Mouse (Mus musculus) liver, embryonic 13.5 days (tissue): ENCODE measurements around the gene Ugt2a1. TPM values are rescaled to one million over a fixed set of nuclear protein-coding genes. Genes with fewer than 3 reads are reported as not detected.
"Not testable (repeated sequence)": the region's sequence is repeated elsewhere in the genome, so short reads cannot be mapped to it uniquely, and the experiment has no call there.

Source experiments
- ATAC-seq: fragments of 200-750 bp; cut with Nextera tagmentation; 2 replicates; pipeline ENCODE4 v1.8.0; 2017; ENCODE audit warnings: low read depth, mild to moderate bottlenecking, moderate number of reproducible peaks, moderate library complexity
- DNase-seq: peaks from one replicate; pipeline ENCODE4 v3.0.0; 2022
- H3K27ac ChIP-seq: fragments of 300-500 bp; sonication (generic); 2 replicates; pipeline ENCODE4 v1.5.1; 2015; ENCODE audit warnings: moderate library complexity, mild to moderate bottlenecking, inconsistent platforms
- H3K27me3 ChIP-seq: fragments of 300-500 bp; sonication (generic); 2 replicates; pipeline ENCODE4 v1.6.1; 2015; ENCODE audit warnings: mild to moderate bottlenecking, inconsistent platforms
- H3K36me3 ChIP-seq: fragments of 300-500 bp; sonication (generic); 2 replicates; pipeline ENCODE4 v1.6.1; 2015; ENCODE audit warnings: mild to moderate bottlenecking, inconsistent platforms
- H3K4me1 ChIP-seq: fragments of 300-500 bp; sonication (generic); replicated peaks from 2 replicates; pipeline ENCODE4 v1.6.1; 2015; ENCODE audit warnings: inconsistent platforms
- H3K4me2 ChIP-seq: fragments of 300-500 bp; sonication (generic); 2 replicates; pipeline ENCODE4 v1.6.1; 2015; ENCODE audit warnings: inconsistent platforms, mild to moderate bottlenecking, moderate library complexity
- H3K4me3 ChIP-seq: fragments of 300-500 bp; sonication (generic); replicated peaks from 2 replicates; pipeline ENCODE4 v1.5.1; 2015; ENCODE audit warnings: mild to moderate bottlenecking, inconsistent platforms
- H3K9ac ChIP-seq: fragments of 300-500 bp; sonication (generic); 2 replicates; pipeline ENCODE4 v1.6.1; 2015; ENCODE audit warnings: mild to moderate bottlenecking, inconsistent platforms
- H3K9me3 ChIP-seq: fragments of 300-500 bp; sonication (generic); replicated peaks from 2 replicates; pipeline ENCODE4 v1.6.1; 2016; ENCODE audit warnings: inconsistent platforms
- WGBS: fragments of 180-500 bp; shearing (Covaris S2); methylation state at CpG from one replicate; pipeline ENCODE4 v1.1.7; 2015; ENCODE audit not compliant: insufficient replicate concordance; 5-methylcytosine and 5-hydroxymethylcytosine counted together
- polyA plus RNA-seq: library from polyadenylated mRNA; unstranded; fragments of >200 nt; fragmentation: Nextera tagmentation; extraction: Ambion mirVana; gene quantifications from 2 replicates; pipeline ENCODE4 v1.2.1, GENCODE M21; 2015

Ugt2a1 gene
- polyA plus RNA-seq, 1 experiment from 2014 or later, result not detected

- ATAC-seq, result no peak
- DNase-seq, result no peak
- H3K9me3 ChIP-seq, result no peaks in the 10 kb centered on the region
These were observed 33.0 kb downstream of the Ugt2a1 start for GRCm38 (mm10) chr5:87457701-87458100.

GRCm38 (mm10) chr5:87456216-87456850, 34.3 kb downstream of the Ugt2a1 start:
- H3K9me3 ChIP-seq, result no peaks in the 10 kb centered on the region
- ATAC-seq (no peak), DNase-seq (no peak)
- H3K27ac ChIP-seq, result no peak overlapping the region
- WGBS, result 72% methylated on average over 3 of the region's 3 CpGs
- H3K4me3 ChIP-seq, result no peak overlapping the region
- no peaks in the 10 kb centered on the region for H3K36me3 ChIP-seq
- no peak overlapping the region for H3K9ac ChIP-seq
- no peaks in the 10 kb centered on the region for H3K4me1 ChIP-seq
- no peaks in the 10 kb centered on the region for H3K27me3 ChIP-seq
- H3K4me2 ChIP-seq, result no peak overlapping the region

More at GRCm38 (mm10) chr5:87457701-87458100, 33.0 kb downstream of the Ugt2a1 start:
- Histone ChIP-seq H3K36me3 (no peaks in the 10 kb centered on the region), H3K4me3 (no peak overlapping the region), H3K4me1 (no peaks in the 10 kb centered on the region), H3K9ac (no peak overlapping the region), H3K4me2 (no peak overlapping the region), H3K27me3 (no peaks in the 10 kb centered on the region), H3K27ac (no peak overlapping the region)

GRCm38 (mm10) chr5:87455519-87455918, 35.2 kb downstream of the Ugt2a1 start:
- no peak overlapping the region for H3K4me3 ChIP-seq
- H3K4me2 ChIP-seq, result no peak overlapping the region
- no peak overlapping the region for H3K9ac ChIP-seq
- H3K27ac ChIP-seq, result no peak overlapping the region
- H3K36me3 ChIP-seq, result no peaks in the 10 kb centered on the region
- no peak for DNase-seq
- no peak for ATAC-seq
- no peaks in the 10 kb centered on the region for H3K9me3 ChIP-seq
- no peaks in the 10 kb centered on the region for H3K4me1 ChIP-seq
- H3K27me3 ChIP-seq, result no peaks in the 10 kb centered on the region

GRCm38 (mm10) chr5:87452514-87452913, 38.2 kb downstream of the Ugt2a1 start:
- not testable (repeated sequence) for H3K4me1 ChIP-seq, H3K4me3 ChIP-seq, H3K27me3 ChIP-seq, H3K36me3 ChIP-seq, H3K27ac ChIP-seq, H3K9ac ChIP-seq, H3K4me2 ChIP-seq, H3K9me3 ChIP-seq, DNase-seq, ATAC-seq
- WGBS, result 53% methylated on average over 2 of the region's 5 CpGs

GRCm38 (mm10) chr5:87436264-87436663, 54.4 kb downstream of the Ugt2a1 start:
- DNase-seq, result no peak
- H3K9ac ChIP-seq, result no peak overlapping the region
- ATAC-seq, result no peak
- no peak overlapping the region for H3K4me3 ChIP-seq
- 34% methylated on average over 3 of the region's 3 CpGs for WGBS
- H3K9me3 ChIP-seq, result no peaks in the 10 kb centered on the region
- no peaks in the 10 kb centered on the region for H3K36me3 ChIP-seq
- H3K27me3 ChIP-seq, result no peaks in the 10 kb centered on the region
- no peak overlapping the region for H3K4me2 ChIP-seq
- no peaks in the 10 kb centered on the region for H3K4me1 ChIP-seq
- no peak overlapping the region for H3K27ac ChIP-seq

GRCm38 (mm10) chr5:87425676-87426075, 65.0 kb downstream of the Ugt2a1 start:
- DNase-seq (no peak), ATAC-seq (no peak)
- WGBS, result 42% methylated on average over 3 of the region's 3 CpGs
- Histone ChIP-seq H3K27me3 (no peaks in the 10 kb centered on the region), H3K4me3 (no peak overlapping the region), H3K27ac (no peak overlapping the region), H3K9ac (no peak overlapping the region), H3K36me3 (no peaks in the 10 kb centered on the region), H3K9me3 (no peaks in the 10 kb centered on the region), H3K4me2 (no peak overlapping the region), H3K4me1 (no peaks in the 10 kb centered on the region)

GRCm38 (mm10) chr5:87424041-87424440, 66.6 kb downstream of the Ugt2a1 start, which contains the start of gene Ugt2b38:
TSS of gene Ugt2b38 (minus strand) at chr5:87424203.
- DNase-seq, result not testable (repeated sequence)

More at GRCm38 (mm10) chr5:87424041-87424440, 66.6 kb downstream of the Ugt2a1 start, which contains the start of gene Ugt2b38:
- not testable (repeated sequence) for H3K36me3 ChIP-seq, ATAC-seq, H3K4me3 ChIP-seq, H3K27me3 ChIP-seq, H3K4me1 ChIP-seq, H3K9ac ChIP-seq, H3K4me2 ChIP-seq, H3K27ac ChIP-seq, H3K9me3 ChIP-seq
- 77% methylated on average over 1 of the region's 2 CpGs for WGBS

Other genes starting within 250 kb of the Ugt2a1 start
- not detected in 2 replicates for gene Ugt2b37, start 236.1 kb downstream of the Ugt2a1 start, polyA plus RNA-seq
- 0.05 TPM in 1 of 2 replicates, not detected in the other for gene Ugt2a3, start 153.7 kb downstream of the Ugt2a1 start, polyA plus RNA-seq
- not detected in 2 replicates for gene Ugt2b38, start 66.7 kb downstream of the Ugt2a1 start, polyA plus RNA-seq
- gene Ugt2a2, start 8.6 kb downstream of the Ugt2a1 start, polyA plus RNA-seq, result not detected in 2 replicates
- not detected in 2 replicates for gene Gm43638, start 4.1 kb downstream of the Ugt2a1 start, polyA plus RNA-seq
- 0.83 and 0.95 TPM in 2 replicates for gene Sult1b1, start 47.3 kb upstream of the Ugt2a1 start, polyA plus RNA-seq
- gene Sult1d1, start 78.2 kb upstream of the Ugt2a1 start, polyA plus RNA-seq, result 1.5 and 2.0 TPM in 2 replicates
- not detected in 2 replicates for gene Sult1e1, start 100.7 kb upstream of the Ugt2a1 start, polyA plus RNA-seq
- not detected in 2 replicates for gene Csn1s1, start 175.3 kb upstream of the Ugt2a1 start, polyA plus RNA-seq
- not detected in 2 replicates for gene Csn2, start 208.8 kb upstream of the Ugt2a1 start, polyA plus RNA-seq